Mouse (Mus musculus): ENCODE measurements around the gene Cyp4v3. TPM values are rescaled to one million over a fixed set of nuclear protein-coding genes. Genes with fewer than 3 reads are reported as not detected.
"Not testable (repeated sequence)": the region's sequence is repeated elsewhere in the genome, so short reads cannot be mapped to it uniquely, and the experiment has no call there.

Cyp4v3 gene
- total RNA-seq (2021): 1 to 10 TPM; 5.1 to 5.7 TPM

DNA sequence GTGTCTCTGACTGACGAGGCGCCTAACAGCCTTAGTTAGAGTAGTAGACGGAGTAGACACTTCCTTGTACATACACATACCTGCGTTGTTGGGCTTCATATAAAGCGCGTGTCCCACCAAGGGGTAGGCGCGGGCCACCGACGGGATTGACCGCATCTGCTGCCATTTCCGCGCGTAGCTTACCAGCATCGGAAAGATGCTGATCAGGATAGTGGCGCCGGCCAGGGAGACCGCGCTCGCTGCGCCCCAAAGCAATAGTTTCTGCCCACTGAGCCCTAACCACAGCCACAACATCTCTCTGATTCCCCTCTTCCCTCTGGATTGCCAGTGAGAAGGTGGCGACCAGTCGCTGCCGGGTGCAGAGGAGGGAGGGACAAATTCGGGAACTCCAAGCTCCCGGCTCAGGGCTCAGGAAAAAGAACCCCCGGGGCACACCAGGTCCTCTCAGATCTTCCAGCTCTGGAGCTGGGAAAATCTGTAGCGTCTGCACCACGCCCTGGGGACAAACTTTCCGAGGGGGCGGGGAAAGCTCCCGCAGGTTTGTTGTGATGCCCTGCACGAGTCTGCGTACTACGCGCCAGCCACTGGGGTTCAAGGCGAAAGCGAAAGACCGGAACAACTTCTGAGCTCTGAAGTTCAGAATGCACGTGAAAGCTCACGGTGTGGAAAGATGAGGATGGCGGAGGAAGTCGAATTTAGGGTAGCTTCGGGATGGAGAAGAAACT is at the start of gene Cyp4v3:
Cyp4v3 (minus strand) TSS at position 532 of the 725 bp plus-strand sequence.
- peak; percentile 42 to 49 for DNase-seq (ENCODE audit: low spot score in 2 of 2)
- intact Hi-C loops (cut with DNase I): no loop called here

DNA sequence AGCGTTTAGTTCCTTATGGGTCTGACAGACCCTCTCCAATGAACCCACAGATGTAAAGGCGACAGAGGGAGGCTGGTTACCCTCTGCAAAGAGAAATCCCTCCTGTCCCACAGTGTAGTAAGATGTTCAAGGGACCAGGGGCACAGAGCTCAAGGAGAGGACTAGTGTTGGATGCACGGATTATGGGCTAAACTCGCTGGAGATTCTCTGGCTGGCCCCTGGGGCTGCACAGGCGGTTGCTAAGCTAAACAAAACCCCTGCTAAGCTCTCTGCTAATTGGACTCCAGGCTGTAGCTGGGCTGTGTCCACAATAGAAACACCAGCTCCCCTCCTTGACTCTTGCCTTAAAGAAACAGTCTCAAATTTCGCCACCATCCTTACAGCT is 48.9 kb upstream of the Cyp4v3 start, which contains the start of gene Fam149a:
Fam149a (minus strand) TSS at position 329 of the 385 bp plus-strand sequence.
- DNase-seq (ENCODE audit: low spot score in 2 of 2): peak; percentile 4 to 9
- intact Hi-C loops (cut with DNase I): no loop called here

DNA sequence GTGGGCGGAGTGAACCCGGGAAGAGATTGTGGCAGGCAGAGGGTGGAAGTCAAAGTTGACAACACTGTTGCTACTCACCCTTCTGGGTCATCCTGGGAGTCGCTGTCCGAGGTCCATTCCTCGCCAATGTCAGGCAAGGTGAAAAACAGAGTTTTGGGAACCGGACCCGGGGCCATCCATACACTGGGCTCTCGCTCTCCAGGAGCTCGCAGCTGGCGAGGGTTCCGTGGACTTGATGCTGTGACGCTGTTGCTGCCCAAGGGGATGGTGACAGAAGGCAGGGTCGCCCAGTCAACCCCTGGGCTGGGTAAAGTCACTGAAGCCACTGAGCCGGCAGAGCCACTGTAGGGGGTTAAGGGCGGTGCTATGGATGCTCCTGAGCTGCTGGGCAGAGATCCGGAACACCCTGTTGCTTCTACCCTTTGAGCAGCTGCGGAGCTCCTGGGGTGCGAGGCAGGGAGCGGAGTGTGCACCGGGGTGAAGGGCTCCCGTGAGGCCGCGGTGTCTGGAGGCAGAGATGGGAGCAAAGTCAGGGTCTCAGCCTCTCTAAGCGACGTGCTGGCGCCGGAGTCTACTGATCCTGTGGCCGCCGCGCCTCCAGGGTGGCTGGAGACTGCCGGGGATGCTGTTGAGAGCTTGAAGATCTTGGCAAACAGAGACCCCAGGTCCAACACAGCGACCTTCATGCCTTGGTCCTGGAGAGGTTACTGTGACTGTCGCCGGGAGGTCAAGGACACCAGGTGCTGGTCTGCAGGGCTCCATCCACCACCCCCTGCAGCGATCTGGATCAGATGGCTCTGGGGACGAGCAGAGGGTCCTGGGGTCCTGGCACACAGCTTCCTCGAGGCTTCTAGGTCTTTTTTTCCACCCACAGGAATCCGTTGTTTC is 48.3 kb upstream of the Cyp4v3 start:
- no peak for DNase-seq (ENCODE audit: low spot score in 2 of 2)
- intact Hi-C loops (cut with DNase I): no loop called here

DNA sequence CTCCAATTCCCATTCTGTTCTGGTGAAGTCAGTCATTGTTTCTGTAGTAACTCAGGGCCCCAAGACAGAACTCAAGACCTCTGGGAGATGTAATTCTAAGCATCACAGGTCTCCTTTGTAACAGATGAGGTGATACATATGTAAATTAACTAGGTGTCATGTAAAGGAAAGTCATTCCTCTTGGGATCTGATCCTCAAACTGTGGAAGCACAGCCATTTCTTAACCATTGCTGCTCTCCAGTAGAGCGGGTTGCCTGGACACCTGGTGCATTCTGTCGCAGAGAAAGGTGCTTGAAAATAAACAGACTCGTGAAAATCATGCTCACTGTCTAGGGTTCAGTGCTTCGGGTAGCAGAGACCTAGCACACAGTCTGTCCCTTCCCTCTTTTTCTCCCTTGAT is 47.6 kb upstream of the Cyp4v3 start:
- intact Hi-C loops (cut with DNase I): no loop called here
- no peak for DNase-seq (ENCODE audit: low spot score in 2 of 2)

DNA sequence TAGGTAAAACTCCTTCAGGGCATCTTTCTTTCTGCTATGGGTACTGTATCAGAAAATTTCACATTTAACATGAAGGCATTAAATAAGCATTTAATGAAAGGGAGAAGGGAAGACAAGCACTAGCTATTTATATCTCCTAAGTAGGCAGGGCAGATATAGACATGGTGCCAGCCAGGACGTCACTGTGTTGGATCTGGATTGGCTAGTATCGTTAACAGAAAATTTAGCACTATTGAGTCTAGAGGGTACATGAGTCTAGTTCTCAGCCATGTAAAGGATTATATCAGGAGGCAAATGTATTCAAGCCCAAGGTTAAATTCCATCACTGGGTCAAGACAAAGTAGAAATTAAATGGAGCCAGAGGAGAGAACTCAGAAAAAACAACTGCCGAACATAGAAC is 41.1 kb upstream of the Cyp4v3 start:
- DNase-seq (ENCODE audit: low spot score in 2 of 2): no peak
- intact Hi-C loops (cut with DNase I): no loop called here

DNA sequence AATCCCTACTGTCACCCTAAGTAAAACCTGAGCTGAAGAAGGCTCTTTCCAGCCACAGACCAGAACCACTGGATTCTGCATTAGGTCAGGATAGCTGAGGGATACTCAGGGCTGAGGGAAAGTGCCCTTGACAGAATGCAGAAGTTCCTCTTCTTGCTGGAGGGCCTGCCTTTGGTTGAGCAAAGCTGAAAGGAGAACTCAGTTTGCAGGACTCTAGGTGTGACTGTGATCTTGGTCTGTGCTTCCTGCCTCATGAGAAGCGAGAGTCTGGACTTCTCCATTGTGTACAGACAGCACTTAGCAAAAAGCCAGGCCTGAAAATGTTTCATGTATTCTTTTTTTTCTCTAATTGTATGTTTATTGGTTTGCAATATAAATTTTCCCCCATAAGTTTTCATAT is 34.1 kb upstream of the Cyp4v3 start:
- DNase-seq (ENCODE audit: low spot score in 2 of 2): no peak
- intact Hi-C loops (cut with DNase I): loop anchor here (10.0 kb wide), 1 partner anchor 418 kb away; no protein-coding TSS in a partner anchor

DNA sequence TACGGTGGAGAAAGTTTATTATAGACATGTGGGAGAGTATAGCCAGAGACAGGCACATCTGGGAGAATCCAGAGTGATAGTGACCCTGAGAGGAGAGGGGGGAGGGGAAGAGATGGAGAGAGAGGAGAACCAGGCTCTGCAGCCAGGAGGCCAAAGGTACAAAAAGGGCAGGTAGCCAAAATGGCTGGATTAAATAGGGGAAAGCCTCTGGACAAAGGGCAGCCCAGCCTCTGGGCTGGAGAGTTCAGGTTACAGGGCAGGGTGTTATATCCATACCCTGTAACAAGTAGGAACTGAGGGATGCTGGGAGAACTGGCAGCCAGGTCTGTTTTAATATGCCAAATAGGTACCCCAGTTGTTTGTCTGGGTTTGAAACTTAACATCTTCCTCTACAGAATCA is 30.2 kb upstream of the Cyp4v3 start:
- intact Hi-C loops (cut with DNase I): loop anchor here (5.0 to 10.0 kb wide), 2 partner anchors 74 to 422 kb away; no protein-coding TSS in a partner anchor
- DNase-seq (ENCODE audit: low spot score in 2 of 2): no peak

DNA sequence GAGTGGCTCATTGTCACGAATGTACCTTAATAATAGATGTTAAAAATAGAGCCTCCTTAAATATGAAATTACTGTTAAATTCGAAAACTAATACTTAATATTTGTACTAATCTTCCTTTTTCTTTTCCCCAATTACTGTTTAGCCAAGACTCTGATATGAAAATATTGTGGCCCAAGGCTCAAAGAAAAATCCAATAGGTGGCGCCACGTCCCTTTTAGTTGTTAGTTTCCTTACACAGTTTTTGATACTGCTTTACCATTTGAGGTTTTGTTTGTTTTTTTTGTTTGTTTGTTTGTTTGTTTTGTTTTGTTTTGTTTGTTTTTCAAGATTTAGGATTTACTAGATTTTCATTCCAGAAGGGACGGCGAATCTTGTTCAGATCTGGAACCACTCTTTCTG is 29.3 kb upstream of the Cyp4v3 start:
- DNase-seq (ENCODE audit: low spot score in 2 of 2): peak; percentile 31 to 43
- intact Hi-C loops (cut with DNase I): loop anchor here (5.0 to 10.0 kb wide), 2 partner anchors 75 to 422 kb away; no protein-coding TSS in a partner anchor

DNA sequence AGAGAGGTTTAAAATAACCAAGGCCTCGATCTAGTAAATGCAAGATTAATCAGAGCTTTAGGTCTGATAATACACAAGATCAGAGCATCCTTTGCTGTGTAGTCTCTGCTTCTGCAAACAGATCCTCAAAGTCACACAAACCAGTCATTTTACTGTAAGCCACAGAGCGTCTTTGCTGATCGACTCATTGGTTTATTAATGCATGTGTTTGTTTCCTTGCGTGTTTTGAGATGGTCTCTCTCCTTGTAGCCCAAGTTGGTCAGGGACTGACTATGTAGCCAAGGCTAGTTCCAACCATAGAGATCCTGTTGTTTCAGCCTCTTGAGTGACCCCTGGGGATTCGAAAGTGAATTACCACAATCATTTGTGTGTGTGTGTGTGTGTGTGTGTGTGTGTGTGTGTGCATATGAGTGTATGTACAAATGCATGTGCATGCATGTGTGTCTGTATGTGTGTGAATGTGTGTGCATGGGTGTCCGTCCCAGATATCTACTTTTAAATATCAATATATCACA is 26.1 kb upstream of the Cyp4v3 start:
- intact Hi-C loops (cut with DNase I): no loop called here
- DNase-seq (ENCODE audit: low spot score in 2 of 2): no peak

DNA sequence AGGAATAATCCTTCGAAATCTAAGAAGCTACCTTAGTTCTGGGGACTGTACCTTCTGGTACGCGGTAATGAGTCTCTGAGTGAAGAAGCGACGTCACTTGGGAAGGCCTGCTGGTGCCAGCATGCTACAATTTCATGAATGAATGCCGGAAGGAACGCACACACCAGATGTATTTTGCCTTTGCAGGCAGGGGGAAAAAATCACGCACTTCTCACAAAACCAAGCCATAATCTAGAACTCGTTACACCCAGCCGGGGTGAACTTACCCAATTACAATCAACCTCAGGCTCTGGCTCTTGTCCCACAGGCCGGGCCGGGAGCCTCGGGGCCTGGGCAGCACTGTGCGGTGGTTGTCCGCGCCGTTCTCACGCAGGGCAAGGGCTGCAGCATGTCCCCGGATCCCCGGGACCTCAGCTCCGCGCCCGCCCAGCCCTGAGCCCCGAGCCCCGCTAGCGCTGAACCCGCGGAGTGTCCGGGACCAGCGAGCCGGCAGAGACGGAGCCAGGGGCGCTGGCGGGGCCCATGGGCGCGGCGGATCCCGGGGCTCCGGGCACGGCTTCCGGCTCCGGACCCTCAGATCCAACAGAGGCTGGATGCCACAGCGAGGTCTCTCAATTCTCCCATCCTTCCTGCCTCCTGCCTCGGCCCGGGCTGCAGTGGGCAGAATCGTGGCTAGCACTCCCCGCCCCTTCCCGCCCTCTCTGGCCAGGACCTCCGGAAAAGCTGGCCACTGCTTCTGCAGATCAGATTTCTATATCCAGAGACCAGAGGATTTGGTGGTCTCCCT is 25.3 kb upstream of the Cyp4v3 start:
- DNase-seq (ENCODE audit: low spot score in 2 of 2): peak; percentile 44 to 60
- intact Hi-C loops (cut with DNase I): no loop called here

DNA sequence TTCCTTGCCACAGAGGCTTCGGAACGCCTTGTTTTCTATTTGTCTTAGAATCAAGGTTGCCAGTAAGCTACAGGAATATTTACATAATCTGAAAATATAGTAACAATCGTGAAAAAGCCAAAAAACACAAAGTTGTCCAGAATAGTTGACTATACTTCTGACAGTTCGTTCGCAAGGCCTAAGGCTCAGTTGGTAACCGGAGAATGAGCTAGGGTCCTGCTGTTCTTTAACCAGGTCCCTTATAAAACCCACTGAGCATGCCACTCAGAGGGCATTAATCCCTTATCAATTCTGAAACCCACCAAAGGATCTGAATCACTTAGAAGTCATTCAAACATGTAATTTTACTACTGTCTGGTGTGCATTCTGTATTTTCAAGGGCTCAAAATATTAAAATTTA is 22.8 kb upstream of the Cyp4v3 start:
- no peak for DNase-seq (ENCODE audit: low spot score in 2 of 2)
- intact Hi-C loops (cut with DNase I): no loop called here

DNA sequence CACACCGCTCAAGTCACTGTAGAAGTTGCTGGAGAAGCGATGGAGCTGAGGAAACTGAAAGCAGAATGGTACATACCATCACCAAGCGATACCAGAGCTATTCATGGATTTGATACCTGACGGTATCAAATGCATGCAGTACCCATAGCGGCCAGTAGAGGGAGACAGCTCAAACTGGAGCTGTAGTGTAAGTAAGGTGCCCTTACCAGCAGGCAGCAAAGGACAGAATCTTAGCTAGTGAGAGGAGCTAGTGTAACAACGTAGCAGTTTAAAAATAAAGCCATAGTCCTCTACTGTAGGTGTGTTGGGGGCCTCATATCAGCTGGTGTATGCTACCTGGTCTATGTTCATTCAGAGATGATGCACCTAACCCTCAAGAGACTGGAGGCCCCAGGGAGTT is 12.0 kb upstream of the Cyp4v3 start:
- DNase-seq (ENCODE audit: low spot score in 2 of 2): peak; percentile 63 to 69
- intact Hi-C loops (cut with DNase I): no loop called here

DNA sequence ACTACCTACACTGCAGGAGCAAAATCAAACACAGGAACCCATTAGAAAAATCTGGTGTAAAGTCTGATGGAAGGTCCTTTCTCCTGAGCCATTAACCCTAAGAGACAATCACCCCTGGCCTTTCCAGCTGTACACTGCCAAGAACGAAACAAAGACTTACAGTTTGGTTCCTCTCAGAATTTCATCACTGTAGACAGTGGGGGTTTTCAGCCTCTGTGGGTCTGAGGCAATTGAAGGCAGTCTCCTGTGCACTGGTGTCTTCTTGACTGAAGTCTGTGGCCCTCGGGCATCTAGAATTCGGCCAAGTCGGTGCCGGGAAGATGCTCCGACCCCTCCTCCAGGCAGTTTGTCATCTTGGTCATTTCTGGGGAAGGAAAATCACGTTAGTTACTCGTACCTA is 11.3 kb upstream of the Cyp4v3 start:
- intact Hi-C loops (cut with DNase I): no loop called here
- no peak for DNase-seq (ENCODE audit: low spot score in 2 of 2)

DNA sequence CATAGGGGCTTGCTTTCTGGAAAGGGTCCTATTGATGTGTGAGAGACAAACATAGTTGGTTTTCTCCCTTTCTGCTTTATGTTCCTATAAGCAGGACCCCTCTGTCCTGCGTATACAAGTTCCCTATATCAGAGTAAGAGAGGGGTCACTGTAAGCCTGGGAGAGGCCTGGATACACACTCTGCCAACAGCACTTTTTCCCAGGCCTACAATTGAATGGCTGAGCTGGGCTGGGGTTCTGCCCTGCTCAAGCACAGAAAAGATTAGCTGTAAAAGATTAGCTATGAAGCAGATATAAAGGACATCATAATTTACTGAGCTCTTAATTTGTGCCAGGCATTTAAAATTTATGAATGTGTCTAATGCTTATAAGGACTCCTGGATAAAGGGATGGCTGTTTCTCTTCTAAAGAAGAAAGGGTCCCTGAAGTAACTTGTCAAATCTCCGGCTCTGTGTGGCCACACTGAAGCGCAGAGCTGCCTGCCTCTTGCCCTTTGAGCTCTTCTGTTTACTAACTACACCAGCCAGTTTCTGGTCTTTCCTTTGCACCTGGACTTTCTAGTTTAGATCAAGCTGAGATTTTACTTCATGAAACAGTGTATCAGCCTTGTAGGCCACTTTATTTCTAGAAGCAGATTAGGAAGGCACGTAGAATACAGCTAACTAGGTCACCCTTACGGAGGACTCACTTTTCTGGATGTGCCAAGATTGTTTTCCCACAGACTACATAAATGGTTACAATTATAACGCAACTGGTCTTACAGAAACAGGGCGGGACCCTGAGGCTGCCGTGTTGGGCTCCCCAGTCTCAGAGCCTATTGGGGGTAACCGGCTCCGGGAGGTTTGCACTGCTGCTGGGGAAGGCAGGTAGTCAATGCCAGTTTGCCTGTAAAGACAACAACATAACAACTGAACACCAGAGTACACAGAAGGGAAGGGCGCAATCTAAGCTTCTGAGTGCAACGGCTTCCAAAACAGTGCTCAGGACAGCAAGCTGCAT is 8.9 kb upstream of the Cyp4v3 start:
- intact Hi-C loops (cut with DNase I): no loop called here
- DNase-seq (ENCODE audit: low spot score in 2 of 2): no peak

DNA sequence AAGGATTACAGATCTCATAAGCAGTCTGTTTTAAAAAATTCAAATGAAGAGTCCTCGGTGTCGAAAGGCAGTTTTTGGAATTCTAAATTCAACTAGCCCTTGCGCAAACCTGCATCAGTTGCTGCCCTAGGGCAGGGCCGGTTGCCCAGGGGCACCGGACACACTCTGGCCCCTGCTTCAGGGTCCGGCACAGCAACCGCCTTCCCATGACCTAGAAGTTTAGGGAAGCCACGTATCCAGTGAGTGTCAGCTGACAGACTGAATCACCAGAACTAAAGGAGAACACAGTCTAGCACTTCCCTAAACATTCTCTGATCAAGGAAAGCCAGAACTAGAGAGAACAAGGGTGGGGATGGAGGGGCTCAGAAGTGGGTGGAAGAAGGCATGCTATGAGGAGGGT is 477 bp upstream of the Cyp4v3 start:
- intact Hi-C loops (cut with DNase I): no loop called here
- peak; percentile 13 to 18 for DNase-seq (ENCODE audit: low spot score in 2 of 2)

DNA sequence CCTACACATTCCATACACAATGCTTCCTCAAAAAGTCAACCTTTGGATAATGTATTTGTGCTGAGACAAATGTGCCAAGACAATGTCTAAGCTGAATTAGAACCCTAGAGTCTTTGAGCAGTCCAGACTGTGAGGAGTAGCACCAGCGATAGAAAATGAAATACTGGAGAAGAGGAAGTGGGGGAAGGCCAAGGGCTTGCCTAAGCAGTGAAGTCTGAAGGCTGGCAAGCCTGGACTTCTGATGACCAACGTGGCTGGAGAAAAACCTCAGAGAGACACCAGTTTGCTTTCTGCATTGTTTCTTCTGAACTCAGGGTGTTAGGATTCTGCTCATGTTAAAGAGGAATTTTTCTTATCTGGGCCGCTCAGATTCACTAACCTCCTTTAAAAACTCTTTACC is 2.2 kb downstream of the Cyp4v3 start:
- DNase-seq (ENCODE audit: low spot score in 2 of 2): no peak
- intact Hi-C loops (cut with DNase I): no loop called here

DNA sequence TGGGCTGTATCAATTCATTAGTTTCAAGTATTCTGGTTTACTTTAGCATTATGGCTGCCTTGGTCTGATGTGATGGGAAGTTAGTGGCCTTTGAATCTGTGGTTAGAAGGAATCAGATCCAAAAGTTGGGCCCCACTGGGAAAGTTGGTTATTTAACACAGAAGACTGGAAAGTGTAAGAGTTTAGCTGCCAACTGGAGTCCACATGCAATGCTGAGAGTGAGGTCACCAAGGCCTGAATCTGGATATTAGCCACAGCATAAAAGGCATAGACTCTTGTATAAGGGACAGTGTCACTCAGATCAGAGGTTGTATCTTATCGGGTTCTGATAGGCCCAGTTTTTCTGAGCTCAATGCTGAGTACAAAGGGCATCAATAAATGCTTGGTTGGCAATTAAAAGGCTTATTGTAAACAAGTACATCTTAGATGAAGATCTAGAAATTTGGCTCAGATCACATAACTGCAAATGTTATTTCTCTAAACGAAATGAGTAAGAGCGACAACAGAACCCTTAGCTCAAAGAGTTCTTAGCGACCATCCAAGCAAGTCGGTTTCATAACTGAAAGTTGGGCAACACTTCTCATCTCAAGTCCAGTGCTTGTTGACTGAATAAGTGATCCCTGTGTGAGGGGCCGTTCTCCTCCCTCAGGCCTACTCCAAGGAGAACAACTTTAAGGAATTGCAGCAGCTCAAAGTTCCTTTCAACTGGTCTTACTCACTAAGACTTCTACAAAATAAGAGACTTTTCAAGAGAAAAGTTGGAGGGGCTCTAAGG is 3.6 kb downstream of the Cyp4v3 start:
- no peak for DNase-seq (ENCODE audit: low spot score in 2 of 2)
- intact Hi-C loops (cut with DNase I): no loop called here

DNA sequence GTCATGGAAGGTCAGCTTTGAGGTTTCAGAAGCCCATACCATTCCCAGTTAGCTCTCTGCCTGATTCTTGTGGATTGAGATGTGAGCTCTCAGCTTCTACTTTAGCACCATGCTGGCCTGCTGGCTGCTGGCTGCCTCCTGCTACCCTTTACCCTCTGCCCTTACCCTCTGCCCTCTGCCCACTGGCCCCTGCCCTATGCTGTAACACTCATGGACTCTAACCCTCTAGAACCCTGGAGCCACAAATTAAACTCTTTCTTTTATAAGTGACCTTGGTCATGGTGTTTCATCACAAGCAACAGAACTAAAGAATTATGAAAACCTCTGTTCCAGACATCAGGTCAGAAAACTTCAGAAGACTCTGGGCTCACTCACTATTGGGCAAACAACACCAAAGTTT is 5.9 kb downstream of the Cyp4v3 start:
- intact Hi-C loops (cut with DNase I); DNase-seq (ENCODE audit: low spot score in 2 of 2): not testable (repeated sequence)
